Mouse (Mus musculus): ENCODE data around the gene Psmd2.

The Psmd2 gene

GRCm38 (mm10) chr16:20653315-20653714 is 1.9 kb downstream of the Psmd2 start:
- WGBS, result 40% methylated on average over 2 of the region's 2 CpGs

GRCm38 (mm10) chr16:20657661-20658060 is 6.2 kb downstream of the Psmd2 start:
- WGBS, result 73% methylated on average over 4 of the region's 4 CpGs

- WGBS, result 96% methylated on average over 5 of the region's 6 CpGs
These were observed 16.6 kb downstream of the Psmd2 start, which contains the start of gene Eif4g1 for GRCm38 (mm10) chr16:20668013-20668412. Gene Eif4g1, plus strand, starts transcription at chr16:20668313.

- 89% methylated on average over 3 of the region's 3 CpGs for WGBS
These were observed 18.8 kb downstream of the Psmd2 start for GRCm38 (mm10) chr16:20670291-20670690.

GRCm38 (mm10) chr16:20671886-20672285 is 20.4 kb downstream of the Psmd2 start:
- 21% methylated on average over 6 of the region's 6 CpGs for WGBS

GRCm38 (mm10) chr16:20672500-20672902 is 21.0 kb downstream of the Psmd2 start:
- WGBS, result under 1% methylated on average over 37 of the region's 38 CpGs

GRCm38 (mm10) chr16:20672965-20673705 is 21.7 kb downstream of the Psmd2 start:
- WGBS, result under 1% methylated on average over 70 of the region's 78 CpGs

- WGBS, result 8% methylated on average over 14 of the region's 14 CpGs
These were observed 22.4 kb downstream of the Psmd2 start for GRCm38 (mm10) chr16:20673706-20674303.

- WGBS, result 81% methylated on average over 6 of the region's 6 CpGs
These were observed 23.8 kb downstream of the Psmd2 start for GRCm38 (mm10) chr16:20675213-20675612.

- WGBS, result 69% methylated on average over 4 of the region's 4 CpGs
These were observed 25.2 kb downstream of the Psmd2 start for GRCm38 (mm10) chr16:20676702-20677101.

GRCm38 (mm10) chr16:20677380-20677779 is 25.9 kb downstream of the Psmd2 start:
- WGBS, result 58% methylated on average over 5 of the region's 5 CpGs

- WGBS, result 36% methylated on average over 10 of the region's 10 CpGs
These were observed 26.7 kb downstream of the Psmd2 start for GRCm38 (mm10) chr16:20677974-20678675.

GRCm38 (mm10) chr16:20690774-20691173 is 39.3 kb downstream of the Psmd2 start:
- WGBS, result 82% methylated on average over 3 of the region's 3 CpGs

GRCm38 (mm10) chr16:20691617-20692016 is 40.2 kb downstream of the Psmd2 start:
- 36% methylated on average over 1 of the region's 1 CpGs for WGBS

- WGBS, result 31% methylated on average over 16 of the region's 16 CpGs
These were observed 41.0 kb downstream of the Psmd2 start for GRCm38 (mm10) chr16:20692241-20692965.

- 1% methylated on average over 37 of the region's 37 CpGs for WGBS
These were observed 41.8 kb downstream of the Psmd2 start, which contains the start of gene Fam131a for GRCm38 (mm10) chr16:20693111-20693701. Gene Fam131a, plus strand, starts transcription at chr16:20693241.

- 19% methylated on average over 8 of the region's 8 CpGs for WGBS
These were observed 43.3 kb downstream of the Psmd2 start for GRCm38 (mm10) chr16:20694781-20695180.

- WGBS, result 2% methylated on average over 46 of the region's 46 CpGs
These were observed 44.3 kb downstream of the Psmd2 start for GRCm38 (mm10) chr16:20695622-20696323.

- 70% methylated on average over 5 of the region's 5 CpGs for WGBS
These were observed 47.8 kb downstream of the Psmd2 start for GRCm38 (mm10) chr16:20699266-20699665.

- 34% methylated on average over 5 of the region's 5 CpGs for WGBS
These were observed 48.6 kb downstream of the Psmd2 start for GRCm38 (mm10) chr16:20700036-20700435.

- 45% methylated on average over 7 of the region's 7 CpGs for WGBS
These were observed 49.9 kb downstream of the Psmd2 start for GRCm38 (mm10) chr16:20701316-20701715.
